Mouse (Mus musculus): ENCODE results near the gene Gm17079. TPM values are rescaled to one million over a fixed set of nuclear protein-coding genes. Genes with fewer than 3 reads are reported as not detected.

Gene Gm17079
- total RNA-seq (2023) = not detected

DNA sequence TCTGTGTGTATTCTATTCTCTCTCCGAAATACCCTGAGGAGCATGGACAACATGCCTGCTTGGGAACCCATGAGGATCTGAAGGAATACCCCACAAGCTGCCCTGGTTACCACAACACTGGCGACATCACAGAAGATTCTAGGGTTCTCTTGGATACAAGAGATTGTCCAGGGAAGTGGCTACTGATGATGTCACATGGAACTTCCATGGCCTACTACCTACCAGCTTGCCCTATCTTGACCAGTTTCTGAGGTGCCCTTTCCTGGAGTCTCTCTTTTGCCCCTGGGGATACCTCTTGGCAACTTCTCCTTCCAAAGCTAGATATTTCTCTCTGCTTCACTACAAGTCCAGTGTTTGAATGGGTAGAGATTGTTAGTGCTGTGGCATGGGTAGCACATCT is at the start of gene Gm17079:
Gene Gm17079 (minus strand): TSS at position 101 of the 400 bp plus-strand sequence.

DNA sequence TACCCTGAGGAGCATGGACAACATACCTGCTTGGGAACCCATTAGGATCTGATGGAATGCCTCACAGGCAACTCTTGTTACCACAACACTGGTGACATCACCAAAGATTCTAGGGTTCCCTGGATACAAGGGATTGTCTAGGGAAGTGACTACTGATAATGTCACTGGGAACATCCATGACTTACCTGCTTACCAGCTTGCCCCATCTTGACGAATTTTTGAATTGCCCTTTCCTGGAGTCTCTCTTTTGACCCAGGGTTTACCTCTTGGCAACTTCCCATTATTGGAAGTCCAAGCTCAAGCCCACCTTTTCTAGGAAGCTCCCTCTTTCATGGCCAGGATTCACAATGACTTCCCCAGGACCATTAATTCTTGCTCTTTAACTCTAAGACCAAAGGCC is 21.8 kb upstream of the Gm17079 start, which contains the start of gene Gm5800:
Gene Gm5800 (minus strand): TSS at position 101 of the 400 bp plus-strand sequence.

Other genes starting within 250 kb of the Gm17079 start
- not detected for gene Vmn2r89, start 243.6 kb downstream of the Gm17079 start, total RNA-seq (2023)
- not detected for gene Gm5622, start 142.7 kb downstream of the Gm17079 start, total RNA-seq (2023)
- gene Gm17175, start 121.4 kb downstream of the Gm17079 start, total RNA-seq (2023) = not detected
- gene Gm17174, start 103.3 kb downstream of the Gm17079 start, total RNA-seq (2023) = not detected
- gene Gm17078, start 84.2 kb downstream of the Gm17079 start, total RNA-seq (2023) = not detected
- not detected for gene Gm4181, start 59.8 kb downstream of the Gm17079 start, total RNA-seq (2023)
- not detected for gene Gm5800, start 21.7 kb upstream of the Gm17079 start, total RNA-seq (2023)
- gene Ang4, start 78.1 kb upstream of the Gm17079 start, total RNA-seq (2023) = not detected
- not detected for gene AY358078, start 104.6 kb upstream of the Gm17079 start, total RNA-seq (2023)
- not detected for gene Ear6, start 158.2 kb upstream of the Gm17079 start, total RNA-seq (2023)
- 66.8 TPM for gene Mettl17, start 189.4 kb upstream of the Gm17079 start, total RNA-seq (2023)
- 0.89 TPM for gene Slc39a2, start 197.4 kb upstream of the Gm17079 start, total RNA-seq (2023)
- 16.6 TPM for gene Ndrg2, start 218.7 kb upstream of the Gm17079 start, total RNA-seq (2023)
- not detected for gene Tppp2, start 223.0 kb upstream of the Gm17079 start, total RNA-seq (2023)
- not detected for gene Rnase13, start 227.3 kb upstream of the Gm17079 start, total RNA-seq (2023)

Measured in CD8-positive naive resting alpha-beta T cell, adult 57 days (primary cell).